In genomic region chr16:85801252-85801651, GRCm38 (mm10) we compare ENCODE assay signal across 8 mouse cellular contexts. TPM values are rescaled to one million over a fixed set of nuclear protein-coding genes. Genes with fewer than 3 reads are reported as not detected.
DNase-seq lines count a peak whose midpoint lies in the region; ATAC-seq and TF ChIP-seq lines count a peak whose summit lies in the region.

No protein-coding gene starts in this region.

- in situ Hi-C loops in Patski (cut with MboI; ENCODE audit: low pct_unique_long_range_greater_than_20kb), result loop anchor here (5.0 to 10.0 kb wide), 2 partner anchors 1006 to 1264 kb away; no protein-coding TSS in a partner anchor

- peaks cover 39% of the 10 kb centered on the region for H3K36me3 ChIP-seq in hindbrain, embryonic 10.5 days
- peaks cover 31% of the 10 kb centered on the region for H3K36me3 ChIP-seq in lung, embryonic 16.5 days (ENCODE audit: control insufficient read depth, insufficient read depth, low read length)

- WGBS in hindbrain, embryonic 10.5 days, result under 1% methylated on average over 23 of the region's 23 CpGs
- WGBS in lung, embryonic 16.5 days, result under 1% methylated on average over 22 of the region's 23 CpGs

- CTCF ChIA-PET in Patski (lab: Charles Lee), result interaction anchor here (0.6 to 1.0 kb wide), 2 partner anchors 22 to 968 kb away, joined by 3 to 4 read pairs; no protein-coding TSS in a partner anchor

- H3K4me2 ChIP-seq in lung, embryonic 16.5 days (ENCODE audit: low read depth, low read length), result peak overlapping the region; percentile 74

- H3K9me3 ChIP-seq in hindbrain, embryonic 10.5 days, result no peaks in the 10 kb centered on the region
- H3K9me3 ChIP-seq in lung, embryonic 16.5 days (ENCODE audit: control insufficient read depth, low read length), result no peaks in the 10 kb centered on the region

- no peaks in the 10 kb centered on the region for H3K27me3 ChIP-seq in Patski
- no peaks in the 10 kb centered on the region for H3K27me3 ChIP-seq in hindbrain, embryonic 10.5 days (ENCODE audit: insufficient read depth, poor library complexity, severe bottlenecking)
- no peaks in the 10 kb centered on the region for H3K27me3 ChIP-seq in lung, embryonic 16.5 days (ENCODE audit: control insufficient read depth, insufficient read depth, low read depth, low read length)

- POLR2A ChIA-PET in Patski (lab: Charles Lee), result no interaction called here

- peak overlapping the region; percentile 79 for H3K4me3 ChIP-seq in hindbrain, embryonic 10.5 days
- peak overlapping the region; percentile 82 for H3K4me3 ChIP-seq in lung, embryonic 16.5 days (ENCODE audit: low read length)

- peak; percentile 74 for ATAC-seq in Patski
- peak; percentile 73 for ATAC-seq in lung, embryonic 16.5 days (ENCODE audit: low read depth)

- H3K9ac ChIP-seq in lung, embryonic 16.5 days (ENCODE audit: low read length), result peak overlapping the region; percentile 95

- H3K27ac ChIP-seq in hindbrain, embryonic 10.5 days, result peak overlapping the region; percentile 92
- H3K27ac ChIP-seq in lung, embryonic 16.5 days (ENCODE audit: low read length), result peak overlapping the region; percentile 97

- no peak for DNase-seq in Patski (ENCODE audit: low read depth, low spot score)
- DNase-seq in cerebellum, postnatal 14 days, result peak; percentile 70 to 76
- DNase-seq in frontal cortex, postnatal 25 days (ENCODE audit: low spot score in 2 of 2), result peak; percentile 31 to 62
- DNase-seq in hindbrain, embryonic 10.5 days (ENCODE audit: low spot score), result peak; percentile 87
- DNase-seq in layer of hippocampus, adult 9-11 months, result peak; percentile 75
- DNase-seq in ovary, postnatal 36 days (ENCODE audit: low spot score), result peak; percentile 82
- no peak for DNase-seq in T-cell, adult 2 months (ENCODE audit: low spot score)

- no peak for TF ChIP-seq CTCF in Patski (IDR thresholded peaks at IDR 0.05)

- peaks cover 36% of the 10 kb centered on the region for H3K4me1 ChIP-seq in hindbrain, embryonic 10.5 days (replicated peaks)
- peaks cover 23% of the 10 kb centered on the region for H3K4me1 ChIP-seq in lung, embryonic 16.5 days (replicated peaks; ENCODE audit: control insufficient read depth, insufficient read depth, low read length)

RNA-seq across cellular contexts. Expression of gene Adamts1, which starts 1.7 kb away (rescaled TPM):
- polyA plus RNA-seq in Patski (2021), result 341 TPM
- polyA plus RNA-seq in hindbrain, embryonic 10.5 days (2016; fragmentation: Nextera tagmentation; extraction: Ambion mirVana), result 15.8 and 16.3 TPM in 2 replicates
- polyA plus RNA-seq in lung, embryonic 16.5 days (2015; fragmentation: Nextera tagmentation; extraction: Ambion mirVana), result 77.6 and 82.1 TPM in 2 replicates

Comparison
In these comparisons a context has a peak if more than half of its experiments do, and no peak if none do; other contexts are left out.
1. DNase-seq: peak in cerebellum, postnatal 14 days (2 of 2), frontal cortex, postnatal 25 days (2 of 2), hindbrain, embryonic 10.5 days (single experiment), layer of hippocampus, adult 9-11 months (single experiment) and ovary, postnatal 36 days (single experiment); none in Patski (single experiment) and T-cell, adult 2 months (single experiment).